Mouse (Mus musculus): ENCODE measurements around the gene Spink2. TPM values are rescaled to one million over a fixed set of nuclear protein-coding genes. Genes with fewer than 3 reads are reported as not detected.

Gene Spink2
- polyA plus RNA-seq, 2 experiments = 3.7 to 4.6 TPM

- Histone ChIP-seq H3K36me3 (ENCODE audit: control insufficient read depth, insufficient read depth, low read length) (no peaks in the 10 kb centered on the region), H3K4me2 (replicated peaks; ENCODE audit: low read depth, low read length, severe bottlenecking) (no peak overlapping the region), H3K4me1 (ENCODE audit: control insufficient read depth, insufficient read depth, low read length) (peaks cover 5% of the 10 kb centered on the region), H3K9me3 (ENCODE audit: control insufficient read depth, low read length) (no peaks in the 10 kb centered on the region), H3K27me3 (ENCODE audit: control insufficient read depth, insufficient read depth, low read length) (no peaks in the 10 kb centered on the region), H3K9ac (ENCODE audit: low read depth, low read length, severe bottlenecking) (no peak overlapping the region), H3K27ac (replicated peaks; ENCODE audit: low read depth, low read length) (no peak overlapping the region), H3K4me3 (replicated peaks; ENCODE audit: low read length) (no peak overlapping the region)
- DNase-seq (ENCODE audit: low spot score) (no peak), ATAC-seq (ENCODE audit: low FRiP score, low read depth) (no peak)
- TF ChIP-seq POLR2A (IDR thresholded peaks at IDR 0.05; ENCODE audit: borderline replicate concordance, extremely low read depth, insufficient read depth, insufficient read length) = no peak
- 44% methylated on average over 4 of the region's 4 CpGs for WGBS
Observed at GRCm38 (mm10) chr5:77174779-77175178, 36.5 kb downstream of the Spink2 start.

GRCm38 (mm10) chr5:77170593-77170992 is 40.7 kb downstream of the Spink2 start:
- no peaks in the 10 kb centered on the region for H3K36me3 ChIP-seq (ENCODE audit: control insufficient read depth, insufficient read depth, low read length)
- no peak for TF ChIP-seq POLR2A (IDR thresholded peaks at IDR 0.05; ENCODE audit: borderline replicate concordance, extremely low read depth, insufficient read depth, insufficient read length)
- H3K4me2 ChIP-seq (replicated peaks; ENCODE audit: low read depth, low read length, severe bottlenecking) = no peak overlapping the region
- no peaks in the 10 kb centered on the region for H3K27me3 ChIP-seq (ENCODE audit: control insufficient read depth, insufficient read depth, low read length)
- H3K4me1 ChIP-seq (ENCODE audit: control insufficient read depth, insufficient read depth, low read length) = no peaks in the 10 kb centered on the region
- WGBS = 62% methylated on average over 4 of the region's 5 CpGs
- H3K9me3 ChIP-seq (ENCODE audit: control insufficient read depth, low read length) = no peaks in the 10 kb centered on the region
- no peak overlapping the region for H3K27ac ChIP-seq (replicated peaks; ENCODE audit: low read depth, low read length)
- peak; percentile 75 for DNase-seq (ENCODE audit: low spot score)
- ATAC-seq (ENCODE audit: low FRiP score, low read depth) = peak; percentile 71; the same call in 1 of the 2 replicates
- H3K4me3 ChIP-seq (replicated peaks; ENCODE audit: low read length) = no peak overlapping the region
- H3K9ac ChIP-seq (ENCODE audit: low read depth, low read length, severe bottlenecking) = no peak overlapping the region

GRCm38 (mm10) chr5:77167306-77167945 is 43.8 kb downstream of the Spink2 start:
- H3K36me3 ChIP-seq (ENCODE audit: control insufficient read depth, insufficient read depth, low read length) = no peaks in the 10 kb centered on the region
- no peak overlapping the region for H3K4me3 ChIP-seq (replicated peaks; ENCODE audit: low read length)
- no peaks in the 10 kb centered on the region for H3K9me3 ChIP-seq (ENCODE audit: control insufficient read depth, low read length)
- H3K27ac ChIP-seq (replicated peaks; ENCODE audit: low read depth, low read length) = no peak overlapping the region
- WGBS = 79% methylated on average over 22 of the region's 22 CpGs
- TF ChIP-seq POLR2A (IDR thresholded peaks at IDR 0.05; ENCODE audit: borderline replicate concordance, extremely low read depth, insufficient read depth, insufficient read length) = no peak
- no peaks in the 10 kb centered on the region for H3K27me3 ChIP-seq (ENCODE audit: control insufficient read depth, insufficient read depth, low read length)
- no peak overlapping the region for H3K9ac ChIP-seq (ENCODE audit: low read depth, low read length, severe bottlenecking)
- H3K4me1 ChIP-seq (ENCODE audit: control insufficient read depth, insufficient read depth, low read length) = no peaks in the 10 kb centered on the region
- no peak overlapping the region for H3K4me2 ChIP-seq (replicated peaks; ENCODE audit: low read depth, low read length, severe bottlenecking)
- DNase-seq (ENCODE audit: low spot score) (no peak), ATAC-seq (ENCODE audit: low FRiP score, low read depth) (no peak)

- Histone ChIP-seq H3K4me1 (ENCODE audit: control insufficient read depth, insufficient read depth, low read length) (no peaks in the 10 kb centered on the region), H3K9ac (ENCODE audit: low read depth, low read length, severe bottlenecking) (no peak overlapping the region), H3K36me3 (ENCODE audit: control insufficient read depth, insufficient read depth, low read length) (no peaks in the 10 kb centered on the region), H3K27ac (replicated peaks; ENCODE audit: low read depth, low read length) (no peak overlapping the region), H3K9me3 (ENCODE audit: control insufficient read depth, low read length) (no peaks in the 10 kb centered on the region), H3K4me3 (replicated peaks; ENCODE audit: low read length) (no peak overlapping the region), H3K4me2 (replicated peaks; ENCODE audit: low read depth, low read length, severe bottlenecking) (no peak overlapping the region), H3K27me3 (ENCODE audit: control insufficient read depth, insufficient read depth, low read length) (no peaks in the 10 kb centered on the region)
- TF ChIP-seq POLR2A (IDR thresholded peaks at IDR 0.05; ENCODE audit: borderline replicate concordance, extremely low read depth, insufficient read depth, insufficient read length) = no peak
- WGBS = 61% methylated on average over 13 of the region's 13 CpGs
- no peak for DNase-seq (ENCODE audit: low spot score)
- no peak for ATAC-seq (ENCODE audit: low FRiP score, low read depth)
Observed at GRCm38 (mm10) chr5:77165703-77166625, 45.3 kb downstream of the Spink2 start.

- Histone ChIP-seq H3K27ac (replicated peaks; ENCODE audit: low read depth, low read length) (no peak overlapping the region), H3K4me3 (replicated peaks; ENCODE audit: low read length) (no peak overlapping the region), H3K4me2 (replicated peaks; ENCODE audit: low read depth, low read length, severe bottlenecking) (no peak overlapping the region), H3K36me3 (ENCODE audit: control insufficient read depth, insufficient read depth, low read length) (no peaks in the 10 kb centered on the region), H3K9ac (ENCODE audit: low read depth, low read length, severe bottlenecking) (no peak overlapping the region), H3K27me3 (ENCODE audit: control insufficient read depth, insufficient read depth, low read length) (no peaks in the 10 kb centered on the region), H3K4me1 (ENCODE audit: control insufficient read depth, insufficient read depth, low read length) (peaks cover 2% of the 10 kb centered on the region; the same call in 1 of the 2 replicates), H3K9me3 (ENCODE audit: control insufficient read depth, low read length) (no peaks in the 10 kb centered on the region)
- TF ChIP-seq POLR2A (IDR thresholded peaks at IDR 0.05; ENCODE audit: borderline replicate concordance, extremely low read depth, insufficient read depth, insufficient read length) = no peak
- no peak for DNase-seq (ENCODE audit: low spot score)
- WGBS = 65% methylated on average over 7 of the region's 7 CpGs
- no peak for ATAC-seq (ENCODE audit: low FRiP score, low read depth)
Observed at GRCm38 (mm10) chr5:77163597-77163996, 47.7 kb downstream of the Spink2 start.
